Mouse (Mus musculus) ES-E14 (cell line): ENCODE data around the gene Crybg3.

ENCODE experiments used
- CHD2 ChIP-seq: IDR thresholded peaks from 2 replicates; pipeline ENCODE4 v1.6.1; 2014; ENCODE audit warnings: mild to moderate bottlenecking, low read depth, low read length, inconsistent platforms
- HCFC1 ChIP-seq: IDR thresholded peaks from 2 replicates; pipeline ENCODE4 v1.6.1; 2012; ENCODE audit warnings: low read length, inconsistent platforms, borderline replicate concordance; ENCODE audit not compliant: insufficient read depth
- MAFK ChIP-seq: IDR thresholded peaks from 2 replicates; pipeline ENCODE4 v1.6.1; 2014; ENCODE audit warnings: mild to moderate bottlenecking, low read depth, low read length, inconsistent platforms; ENCODE audit not compliant: insufficient read depth
- ZC3H11A ChIP-seq: IDR thresholded peaks from 2 replicates; pipeline ENCODE4 v1.6.1; 2012; ENCODE audit warnings: low read depth, mild to moderate bottlenecking, inconsistent platforms, low read length, borderline replicate concordance
- ZNF384 ChIP-seq: IDR thresholded peaks from 2 replicates; pipeline ENCODE4 v1.6.1; 2012; ENCODE audit warnings: low read depth, low read length, inconsistent platforms

- no peak for TF ChIP-seq CHD2
- no peak for TF ChIP-seq MAFK
- no peak for TF ChIP-seq HCFC1
- TF ChIP-seq ZC3H11A = no peak
- TF ChIP-seq ZNF384 = no peak
Measured at GRCm38 (mm10) chr16:59449092-59449491, 151.7 kb downstream of the Crybg3 start.
